Mouse (Mus musculus) ES-E14 (cell line): Measurements from ENCODE around the gene Btd. TPM values are rescaled to one million over a fixed set of nuclear protein-coding genes. Genes with fewer than 3 reads are reported as not detected.
"Not testable (repeated sequence)": the region's sequence is repeated elsewhere in the genome, so short reads cannot be mapped to it uniquely, and the experiment has no call there.

Experiments used
- DNase-seq: peaks from one replicate; pipeline ENCODE4 v3.0.0-alpha.2; 2013; ENCODE audit warnings: low read depth, low spot score
- H3K27ac ChIP-seq: 2 replicates; pipeline ENCODE4 v1.5.1; 2012; ENCODE audit warnings: low read depth, mild to moderate bottlenecking, low read length, moderate library complexity, mixed read lengths; ENCODE audit not compliant: poor library complexity, insufficient read depth, severe bottlenecking
- H3K36me3 ChIP-seq: 2 replicates; pipeline ENCODE4 v1.6.1; 2012; ENCODE audit warnings: mild to moderate bottlenecking, low read length, moderate library complexity, mixed read lengths; ENCODE audit not compliant: control insufficient read depth, poor library complexity, insufficient read depth, severe bottlenecking
- H3K4me1 ChIP-seq, 2 experiments: fragments of 150-350 bp in 1 of 2; sonication (generic) in 1 of 2; 2 replicates each; pipeline ENCODE4 v1.6.1; 2012; ENCODE audit warnings: low read length in 2 of 2, mild to moderate bottlenecking in 1 of 2, mixed read lengths in 1 of 2; ENCODE audit not compliant: control insufficient read depth in 2 of 2, insufficient read depth in 2 of 2, poor library complexity in 1 of 2
- H3K4me3 ChIP-seq, 2 experiments: fragments of 150-350 bp in 1 of 2; sonication (generic) in 1 of 2; 2 replicates each; pipeline ENCODE4 v1.5.1; 2012; ENCODE audit warnings: low read length in 2 of 2, low read depth in 1 of 2, mild to moderate bottlenecking in 1 of 2, mixed read lengths in 1 of 2; ENCODE audit not compliant: insufficient read depth in 1 of 2, poor library complexity in 1 of 2, severe bottlenecking in 1 of 2
- H3K9ac ChIP-seq: 2 replicates; pipeline ENCODE4 v1.6.1; 2012; ENCODE audit warnings: low read depth, mild to moderate bottlenecking, low read length, mixed read lengths; ENCODE audit not compliant: poor library complexity, insufficient read depth, severe bottlenecking
- H3K9me3 ChIP-seq: fragments of 150-350 bp; sonication (generic); 2 replicates; pipeline ENCODE4 v1.6.1; 2012; ENCODE audit warnings: low read depth, mild to moderate bottlenecking, low read length; ENCODE audit not compliant: control insufficient read depth, insufficient read depth
- CHD2 ChIP-seq: IDR thresholded peaks from 2 replicates; pipeline ENCODE4 v1.6.1; 2014; ENCODE audit warnings: mild to moderate bottlenecking, low read depth, low read length, inconsistent platforms
- HCFC1 ChIP-seq: IDR thresholded peaks from 2 replicates; pipeline ENCODE4 v1.6.1; 2012; ENCODE audit warnings: low read length, inconsistent platforms, borderline replicate concordance; ENCODE audit not compliant: insufficient read depth
- MAFK ChIP-seq: IDR thresholded peaks from 2 replicates; pipeline ENCODE4 v1.6.1; 2014; ENCODE audit warnings: mild to moderate bottlenecking, low read depth, low read length, inconsistent platforms; ENCODE audit not compliant: insufficient read depth
- ZC3H11A ChIP-seq: IDR thresholded peaks from 2 replicates; pipeline ENCODE4 v1.6.1; 2012; ENCODE audit warnings: low read depth, mild to moderate bottlenecking, inconsistent platforms, low read length, borderline replicate concordance
- ZNF384 ChIP-seq: IDR thresholded peaks from 2 replicates; pipeline ENCODE4 v1.6.1; 2012; ENCODE audit warnings: low read depth, low read length, inconsistent platforms
- in situ Hi-C, 2 experiments: fragments of 600-800 bp; cut with MboI; formaldehyde crosslinking; loops; one replicate each; pipeline ENCODE4 v1.15.1; 2025; ENCODE audit warnings: low sequenced_read_pairs in 2 of 2, inconsistent platforms in 1 of 2; ENCODE audit not compliant: unreplicated experiment in 2 of 2
- total RNA-seq: library from RNA; depleted of rRNA; stranded (reverse); fragments of 300-350 nt; gene quantifications from 2 replicates; pipeline ENCODE4 v1.2.3, GENCODE M21; 2012

The Btd gene
- total RNA-seq, 1 experiment, result 8.1 TPM

DNA sequence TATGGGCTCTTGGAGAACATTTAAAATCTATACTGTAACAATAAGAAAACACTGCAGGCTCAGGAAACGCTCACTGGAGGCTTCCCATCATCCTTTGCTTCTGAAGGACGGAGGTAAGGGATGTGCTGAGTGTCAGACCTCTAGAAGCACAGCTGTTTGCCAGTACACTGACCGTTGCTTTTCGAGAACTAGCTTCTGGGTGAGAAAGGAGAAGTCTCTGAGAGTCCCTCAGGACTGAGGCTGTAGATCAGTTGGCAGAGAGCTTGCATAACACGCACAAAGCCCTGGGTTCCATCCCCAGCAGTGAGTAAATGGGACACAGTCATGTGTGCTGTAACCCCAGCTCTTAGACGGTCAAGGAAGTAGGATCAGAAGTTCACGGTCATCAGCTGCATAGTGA lies 44.4 kb upstream of the Btd start:
- Histone ChIP-seq H3K27ac (no peak overlapping the region), H3K4me1 (no peaks in the 10 kb centered on the region), H3K36me3 (no peaks in the 10 kb centered on the region), H3K9me3 (no peaks in the 10 kb centered on the region), H3K9ac (no peak overlapping the region), H3K4me3 (no peak overlapping the region)
- DNase-seq, result no peak
- in situ Hi-C loops, result no loop called here
- TF ChIP-seq HCFC1 (no peak), ZC3H11A (no peak), CHD2 (no peak), MAFK (no peak), ZNF384 (no peak)

DNA sequence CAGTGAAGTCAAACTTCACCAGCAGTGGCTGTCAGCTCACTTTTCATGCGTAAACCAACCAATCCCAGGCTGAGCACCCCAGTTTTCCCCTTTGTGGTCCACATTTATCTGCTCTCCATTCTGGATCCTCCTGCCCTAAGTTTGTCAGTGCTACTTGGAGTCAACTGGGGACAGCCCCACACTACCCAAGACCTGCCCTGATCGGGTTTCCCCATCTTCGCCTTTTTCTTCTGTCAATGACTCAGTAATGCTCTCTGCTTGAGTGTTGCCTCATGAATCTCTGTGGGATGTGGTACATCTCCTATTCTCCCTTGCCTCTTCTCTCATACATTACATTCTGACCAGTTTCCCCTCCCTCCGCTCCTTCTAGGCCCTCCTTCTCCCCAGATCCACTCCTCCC lies 43.4 kb upstream of the Btd start:
- Histone ChIP-seq H3K9ac (no peak overlapping the region), H3K9me3 (no peaks in the 10 kb centered on the region), H3K36me3 (no peaks in the 10 kb centered on the region), H3K4me3 (no peak overlapping the region), H3K4me1 (no peaks in the 10 kb centered on the region), H3K27ac (no peak overlapping the region)
- in situ Hi-C loops, result no loop called here
- no peak for TF ChIP-seq HCFC1
- TF ChIP-seq CHD2, result no peak
- no peak for TF ChIP-seq MAFK
- no peak for TF ChIP-seq ZC3H11A
- no peak for TF ChIP-seq ZNF384
- DNase-seq, result no peak

DNA sequence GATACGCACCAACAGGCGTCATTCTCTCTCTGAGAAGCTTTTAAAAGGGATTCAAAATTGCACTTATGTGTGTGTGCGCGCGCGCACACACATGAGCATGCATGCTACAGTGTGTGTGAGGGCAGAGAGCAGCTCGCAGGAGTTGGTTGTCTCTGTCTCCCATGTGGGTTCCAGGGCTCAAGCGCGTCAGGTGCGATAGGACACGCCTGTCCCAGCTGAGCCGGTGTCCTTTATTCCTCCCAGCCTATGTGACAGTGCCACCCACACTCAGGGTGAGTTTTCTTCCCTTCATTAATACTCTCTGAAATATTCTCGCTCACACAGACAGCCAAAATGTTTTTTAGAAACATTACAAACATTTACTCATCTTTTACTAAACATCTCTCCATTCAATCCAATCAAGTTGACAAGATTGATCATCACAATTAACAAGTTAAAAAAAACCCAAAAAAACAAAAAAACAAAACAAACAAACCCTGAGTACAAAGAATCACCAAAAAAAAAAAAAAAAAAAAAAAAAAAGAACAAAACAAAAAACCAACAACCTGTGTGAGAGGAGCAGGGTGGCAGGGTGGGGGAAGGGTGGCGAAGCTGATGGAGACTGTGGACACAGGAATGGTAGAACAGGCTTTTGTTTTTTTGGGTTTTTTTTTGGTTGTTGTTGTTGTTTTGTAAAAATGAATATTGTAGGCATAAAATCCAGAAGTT lies 38.8 kb upstream of the Btd start:
- H3K9me3 ChIP-seq, result no peaks in the 10 kb centered on the region
- H3K36me3 ChIP-seq, result no peaks in the 10 kb centered on the region
- no peak overlapping the region for H3K4me3 ChIP-seq
- no peak for DNase-seq
- in situ Hi-C loops, result no loop called here
- TF ChIP-seq ZNF384 (peak; percentile 64; the same call in 1 of the 2 replicates), CHD2 (no peak), HCFC1 (no peak)
- H3K9ac ChIP-seq, result no peak overlapping the region
- H3K27ac ChIP-seq, result no peak overlapping the region
- H3K4me1 ChIP-seq, result no peaks in the 10 kb centered on the region

DNA sequence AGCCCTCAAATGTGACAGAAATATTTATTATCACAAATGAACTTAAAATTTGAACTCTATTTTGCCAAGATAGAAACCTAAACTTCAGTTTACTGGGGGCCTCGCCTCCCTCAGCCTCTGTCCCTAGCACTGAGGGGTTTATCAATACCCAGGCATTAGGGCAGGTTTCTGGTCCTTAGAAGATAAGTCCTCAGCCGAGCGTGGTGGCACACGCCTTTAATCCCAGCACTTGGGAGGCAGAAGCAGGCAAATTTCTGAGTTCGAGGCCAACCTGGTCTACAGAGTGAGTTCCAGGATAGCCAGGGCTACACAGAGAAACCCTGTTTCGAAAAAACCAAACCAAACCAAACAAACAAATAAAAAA lies 38.2 kb upstream of the Btd start:
- H3K9ac ChIP-seq, H3K36me3 ChIP-seq, H3K27ac ChIP-seq, H3K4me1 ChIP-seq, DNase-seq, H3K4me3 ChIP-seq, H3K9me3 ChIP-seq, in situ Hi-C loops: not testable (repeated sequence)

DNA sequence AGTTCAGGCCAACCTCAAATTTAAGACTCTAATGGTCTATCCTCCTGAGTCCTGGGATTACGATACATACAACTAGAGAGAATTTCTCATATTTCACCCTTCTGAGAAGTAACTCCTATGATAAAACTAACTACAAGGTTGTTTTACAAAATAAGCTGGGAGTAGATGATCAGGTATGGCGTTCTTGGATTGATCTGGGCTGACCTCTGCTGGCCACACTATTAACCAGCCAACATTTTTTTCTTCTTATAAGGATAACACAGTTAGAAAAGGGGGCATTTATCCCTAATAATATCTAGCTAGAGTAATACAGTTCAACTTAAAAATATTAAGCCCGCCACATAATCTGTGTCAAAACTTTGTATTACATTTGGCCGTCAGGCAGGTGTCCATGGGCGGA lies 35.9 kb upstream of the Btd start:
- in situ Hi-C loops, result no loop called here
- Histone ChIP-seq H3K9ac (no peak overlapping the region), H3K4me3 (no peak overlapping the region; a peak in 1 of 4 replicates), H3K9me3 (no peaks in the 10 kb centered on the region), H3K36me3 (no peaks in the 10 kb centered on the region), H3K27ac (no peak overlapping the region), H3K4me1 (no peaks in the 10 kb centered on the region)
- no peak for TF ChIP-seq HCFC1
- TF ChIP-seq MAFK, result no peak
- TF ChIP-seq ZC3H11A, result no peak
- no peak for TF ChIP-seq CHD2
- no peak for TF ChIP-seq ZNF384
- no peak for DNase-seq
